Mouse (Mus musculus) v-Abl transformed pro-B cells (cell line): ENCODE results near the gene B230118H07Rik.

Source experiments
- in situ Hi-C, 2 experiments: fragments of 400-800 bp; cut with MboI; formaldehyde crosslinking; loops; one replicate each; pipeline ENCODE4 v1.15.1; 2025; ENCODE audit not compliant: unreplicated experiment in 2 of 2

B230118H07Rik gene

GRCm38 (mm10) chr2:101598190-101599181 is 50.8 kb downstream of the B230118H07Rik start:
- in situ Hi-C loops, result loop anchor here (5.0 to 10.0 kb wide), 2 partner anchors 54 to 276 kb away; no protein-coding TSS in a partner anchor

GRCm38 (mm10) chr2:101597186-101597585 is 52.1 kb downstream of the B230118H07Rik start:
- in situ Hi-C loops, result loop anchor here (5.0 to 10.0 kb wide), 2 partner anchors 55 to 278 kb away; no protein-coding TSS in a partner anchor

- in situ Hi-C loops, result loop anchor here (5.0 to 10.0 kb wide), 2 partner anchors 58 to 280 kb away; no protein-coding TSS in a partner anchor
Measured at GRCm38 (mm10) chr2:101594681-101595080, 54.7 kb downstream of the B230118H07Rik start.

GRCm38 (mm10) chr2:101592886-101593285 is 56.4 kb downstream of the B230118H07Rik start:
- in situ Hi-C loops, result loop anchor here in 1 of 2 experiments (10.0 kb wide), 1 partner anchor 282 kb away; no protein-coding TSS in a partner anchor

GRCm38 (mm10) chr2:101592023-101592841 is 57.1 kb downstream of the B230118H07Rik start:
- in situ Hi-C loops, result loop anchor here in 1 of 2 experiments (10.0 kb wide), 1 partner anchor 283 kb away; no protein-coding TSS in a partner anchor

GRCm38 (mm10) chr2:101591356-101591755 is 58.0 kb downstream of the B230118H07Rik start:
- in situ Hi-C loops, result loop anchor here in 1 of 2 experiments (10.0 kb wide), 1 partner anchor 283 kb away; no protein-coding TSS in a partner anchor

- in situ Hi-C loops, result loop anchor here in 1 of 2 experiments (10.0 kb wide), 1 partner anchor 107 kb away; no protein-coding TSS in a partner anchor
Measured at GRCm38 (mm10) chr2:101581418-101581817, 67.9 kb downstream of the B230118H07Rik start.

- in situ Hi-C loops, result loop anchor here in 1 of 2 experiments (10.0 kb wide), 1 partner anchor 106 kb away; no protein-coding TSS in a partner anchor
Measured at GRCm38 (mm10) chr2:101580977-101581376, 68.4 kb downstream of the B230118H07Rik start.

GRCm38 (mm10) chr2:101580428-101580827 is 68.9 kb downstream of the B230118H07Rik start:
- in situ Hi-C loops, result loop anchor here in 1 of 2 experiments (10.0 kb wide), 1 partner anchor 106 kb away; no protein-coding TSS in a partner anchor

GRCm38 (mm10) chr2:101580027-101580426 is 69.3 kb downstream of the B230118H07Rik start:
- in situ Hi-C loops, result loop anchor here in 1 of 2 experiments (10.0 kb wide), 1 partner anchor 105 kb away; no protein-coding TSS in a partner anchor

- in situ Hi-C loops, result no loop called here
Measured at GRCm38 (mm10) chr2:101577243-101577642, 72.1 kb downstream of the B230118H07Rik start.

GRCm38 (mm10) chr2:101569230-101569629 is 80.1 kb downstream of the B230118H07Rik start:
- in situ Hi-C loops, result no loop called here

- in situ Hi-C loops, result no loop called here
Measured at GRCm38 (mm10) chr2:101567490-101567889, 81.8 kb downstream of the B230118H07Rik start.

GRCm38 (mm10) chr2:101563776-101564175 is 85.6 kb downstream of the B230118H07Rik start:
- in situ Hi-C loops, result no loop called here

- in situ Hi-C loops, result no loop called here
Measured at GRCm38 (mm10) chr2:101563206-101563605, 86.1 kb downstream of the B230118H07Rik start.

GRCm38 (mm10) chr2:101559431-101559830 is 89.9 kb downstream of the B230118H07Rik start:
- in situ Hi-C loops, result no loop called here

- in situ Hi-C loops, result no loop called here
Measured at GRCm38 (mm10) chr2:101555886-101556285, 93.4 kb downstream of the B230118H07Rik start.

- in situ Hi-C loops, result no loop called here
Measured at GRCm38 (mm10) chr2:101553851-101554250, 95.5 kb downstream of the B230118H07Rik start.

GRCm38 (mm10) chr2:101552301-101552700 is 97.0 kb downstream of the B230118H07Rik start:
- in situ Hi-C loops, result no loop called here
